ENCODE assay signal across 29 mouse cellular contexts in genomic region chr13:115187356-115187755, GRCm38 (mm10).
DNase-seq lines count a peak whose midpoint lies in the region; ATAC-seq lines count a peak whose summit lies in the region.
"Had no signal": no experiment of that assay in that cellular context is flagged by ENCODE, and none has a peak within 500 bp of the region (broad histone marks: within the 10 kb centered on the region; RNA-seq: fewer than 3 reads in every experiment).

No protein-coding gene starts in this region.

- no peak for DNase-seq in frontal cortex, postnatal 36 days (ENCODE audit: low spot score in 2 of 2)
- peak; percentile 14 to 40 for DNase-seq in kidney, postnatal 25 days
- no peak for DNase-seq in hindbrain, embryonic 11.5 days (ENCODE audit: low spot score)
- no peak for DNase-seq in right cerebral cortex, postnatal 36 days (ENCODE audit: low spot score in 2 of 2)
- DNase-seq: B cell, adult 2 months; cerebellum, adult 11-12 months; cerebellum, postnatal 10 days; gastrocnemius, postnatal 36 days; kidney, postnatal 4 days; liver; lung, postnatal 4 days; retina, postnatal 1 day; right cerebral cortex, postnatal 25 days; thymus, postnatal 14 days had no signal

- no peaks in the 10 kb centered on the region for H3K27me3 ChIP-seq in kidney, embryonic 16.5 days (ENCODE audit: insufficient read depth, low read length)
- no peaks in the 10 kb centered on the region for H3K27me3 ChIP-seq in heart, embryonic 15.5 days
- no peaks in the 10 kb centered on the region for H3K27me3 ChIP-seq in hindbrain, embryonic 11.5 days (ENCODE audit: control insufficient read depth, insufficient read depth, low read length)
- H3K27me3 ChIP-seq: CH12.LX; hindbrain, embryonic 12.5 days; liver, embryonic 15.5 days; lung, embryonic 15.5 days; neural tube, embryonic 13.5 days; Patski had no signal

- no peak overlapping the region for H3K4me3 ChIP-seq in kidney, embryonic 16.5 days (ENCODE audit: low read length)
- H3K4me3 ChIP-seq in heart, embryonic 15.5 days = no peak overlapping the region
- no peak overlapping the region for H3K4me3 ChIP-seq in hindbrain, embryonic 11.5 days (ENCODE audit: low read depth, low read length)
- H3K4me3 ChIP-seq: embryonic facial prominence, embryonic 10.5 days; hindbrain, embryonic 12.5 days; liver, embryonic 15.5 days; lung, embryonic 15.5 days; myocyte; neural tube, embryonic 13.5 days had no signal

- H3K4me2 ChIP-seq in kidney, embryonic 16.5 days (replicated peaks; ENCODE audit: low read depth, low read length) = no peak overlapping the region
- no peak overlapping the region for H3K4me2 ChIP-seq in heart, embryonic 15.5 days
- H3K4me2 ChIP-seq in hindbrain, embryonic 11.5 days (replicated peaks; ENCODE audit: low read depth, low read length) = no peak overlapping the region
- H3K4me2 ChIP-seq: hindbrain, embryonic 12.5 days; liver, embryonic 15.5 days; lung, embryonic 15.5 days; neural tube, embryonic 13.5 days had no signal

- 81% methylated on average over 3 of the region's 3 CpGs for whole genome bisulfite sequencing in kidney, embryonic 16.5 days
- WGBS in heart, embryonic 15.5 days = 78% methylated on average over 3 of the region's 3 CpGs
- 96% methylated on average over 3 of the region's 3 CpGs for WGBS in hindbrain, embryonic 11.5 days

- no peaks in the 10 kb centered on the region for H3K9me3 ChIP-seq in kidney, embryonic 16.5 days (ENCODE audit: low read length)
- H3K9me3 ChIP-seq in heart, embryonic 15.5 days (replicated peaks) = no peaks in the 10 kb centered on the region
- no peaks in the 10 kb centered on the region for H3K9me3 ChIP-seq in hindbrain, embryonic 11.5 days (ENCODE audit: control insufficient read depth, low read length)
- H3K9me3 ChIP-seq: embryonic facial prominence, embryonic 10.5 days; G1E; hindbrain, embryonic 12.5 days; liver, embryonic 15.5 days; lung, embryonic 15.5 days; neural tube, embryonic 13.5 days had no signal

- no peak overlapping the region for H3K27ac ChIP-seq in kidney, embryonic 16.5 days (ENCODE audit: low read length)
- H3K27ac ChIP-seq in heart, embryonic 15.5 days = peak overlapping the region; percentile 71; the same call in 1 of the 2 replicates
- no peak overlapping the region for H3K27ac ChIP-seq in hindbrain, embryonic 11.5 days (ENCODE audit: low read depth, low read length)
- H3K27ac ChIP-seq: embryonic facial prominence, embryonic 10.5 days; hindbrain, embryonic 12.5 days; liver, embryonic 15.5 days; lung, embryonic 15.5 days; neural tube, embryonic 13.5 days had no signal

- no peak overlapping the region for H3K9ac ChIP-seq in kidney, embryonic 16.5 days (replicated peaks; ENCODE audit: low read length)
- H3K9ac ChIP-seq in heart, embryonic 15.5 days = no peak overlapping the region
- no peak overlapping the region for H3K9ac ChIP-seq in hindbrain, embryonic 11.5 days (ENCODE audit: low read depth, low read length)
- H3K9ac ChIP-seq: hindbrain, embryonic 12.5 days; liver, embryonic 15.5 days; lung, embryonic 15.5 days; neural tube, embryonic 13.5 days had no signal

- peak; percentile 9; the same call in 1 of the 2 replicates for ATAC-seq in frontal cortex, adult (ENCODE audit: low TSS enrichment)
- no peak for ATAC-seq in kidney, embryonic 16.5 days (ENCODE audit: low FRiP score, low TSS enrichment)
- ATAC-seq in heart, embryonic 15.5 days (replicated peaks; ENCODE audit: insufficient number of reproducible peaks, insufficient read depth, low FRiP score, low read depth) = no peak
- no peak for ATAC-seq in hindbrain, embryonic 11.5 days (ENCODE audit: low FRiP score)
- ATAC-seq: forebrain, embryonic 16.5 days; intestine, postnatal 0 days; midbrain, embryonic 16.5 days had no signal

- no peaks in the 10 kb centered on the region for H3K36me3 ChIP-seq in kidney, embryonic 16.5 days (ENCODE audit: insufficient read depth, low read length)
- no peaks in the 10 kb centered on the region for H3K36me3 ChIP-seq in heart, embryonic 15.5 days
- no peaks in the 10 kb centered on the region for H3K36me3 ChIP-seq in hindbrain, embryonic 11.5 days (ENCODE audit: control insufficient read depth, insufficient read depth, low read length)
- H3K36me3 ChIP-seq: embryonic facial prominence, embryonic 10.5 days; G1E; hindbrain, embryonic 12.5 days; liver, embryonic 15.5 days; lung, embryonic 15.5 days; neural tube, embryonic 13.5 days had no signal

- 0 out of 2 replicates have a peak, but pooled peaks cover 8% of the 10 kb centered on the region for H3K4me1 ChIP-seq in kidney, embryonic 16.5 days (ENCODE audit: insufficient read depth, low read length)
- H3K4me1 ChIP-seq in heart, embryonic 15.5 days (replicated peaks) = peaks cover 16% of the 10 kb centered on the region
- H3K4me1 ChIP-seq in hindbrain, embryonic 11.5 days (replicated peaks; ENCODE audit: control insufficient read depth, insufficient read depth, low read length) = no peaks in the 10 kb centered on the region
- H3K4me1 ChIP-seq: embryonic facial prominence, embryonic 10.5 days; hindbrain, embryonic 12.5 days; liver, embryonic 15.5 days; lung, embryonic 15.5 days; neural tube, embryonic 13.5 days had no signal

Comparison
In these comparisons a context has a peak if more than half of its experiments do, and no peak if none do; other contexts are left out.
1. DNase-seq: peak in kidney, postnatal 25 days (2 of 2); none in frontal cortex, postnatal 36 days (0 of 2), hindbrain, embryonic 11.5 days (single experiment) and right cerebral cortex, postnatal 36 days (0 of 2).